Mouse (Mus musculus): Measurements from ENCODE around the gene Ppm1a.

- TF ChIP-seq CTCF (IDR thresholded peaks at IDR 0.05; ENCODE audit: low read depth, low read length): no peak
- TF ChIP-seq POLR2A (IDR thresholded peaks at IDR 0.05; ENCODE audit: extremely low read depth, insufficient read depth, low read length): no peak
Observed at GRCm38 (mm10) chr12:72843973-72844620, 86.8 kb downstream of the Ppm1a start.
